Mouse (Mus musculus) neutrophil, adult 5-6 weeks (primary cell): ENCODE results near the gene Adal. TPM values are rescaled to one million over a fixed set of nuclear protein-coding genes. Genes with fewer than 3 reads are reported as not detected.
"Not testable (repeated sequence)": the region's sequence is repeated elsewhere in the genome, so short reads cannot be mapped to it uniquely, and the experiment has no call there.

Experiments
- ATAC-seq: fragments of 151-379, 151-347 bp; 2 replicates; pipeline ENCODE4 v1.8.0; 2017; ENCODE audit warnings: mild to moderate bottlenecking, moderate TSS enrichment; ENCODE audit not compliant: insufficient number of reproducible peaks, poor library complexity, low FRiP score, severe bottlenecking; ENCODE audit errors: extremely low read depth
- total RNA-seq: library from RNA; stranded (forward); fragments of 200-1000 nt; gene quantifications from 2 replicates; pipeline ENCODE4 v1.2.3, GENCODE M21; 2017

Gene Adal
- total RNA-seq, result 12.7 and 14.1 TPM in 2 replicates

- peak; percentile 78 for ATAC-seq
Observed at GRCm38 (mm10) chr2:121140018-121140882, at the start of gene Adal, which contains the start of gene Lcmt2. Gene Adal (plus strand): TSS chr2:121140428. Gene Lcmt2 (minus strand): TSS chr2:121140653.

GRCm38 (mm10) chr2:121102051-121102450, 38.2 kb upstream of the Adal start:
- ATAC-seq, result peak; percentile 69; the same call in 1 of the 2 replicates

GRCm38 (mm10) chr2:121105940-121106339, 34.3 kb upstream of the Adal start:
- no peak for ATAC-seq

- no peak for ATAC-seq
Observed at GRCm38 (mm10) chr2:121109695-121110094, 30.5 kb upstream of the Adal start, which contains the start of gene Tgm7. Gene Tgm7 (minus strand): TSS chr2:121109795.

- ATAC-seq, result no peak
Observed at GRCm38 (mm10) chr2:121115418-121115817, 24.8 kb upstream of the Adal start.

GRCm38 (mm10) chr2:121119260-121119659, 21.0 kb upstream of the Adal start:
- ATAC-seq, result no peak

- not testable (repeated sequence) for ATAC-seq
Observed at GRCm38 (mm10) chr2:121126302-121126701, 13.9 kb upstream of the Adal start.

GRCm38 (mm10) chr2:121127536-121127935, 12.7 kb upstream of the Adal start:
- ATAC-seq, result no peak

- no peak for ATAC-seq
Observed at GRCm38 (mm10) chr2:121128865-121129620, 11.2 kb upstream of the Adal start.

GRCm38 (mm10) chr2:121132822-121133221, 7.4 kb upstream of the Adal start:
- ATAC-seq, result no peak

GRCm38 (mm10) chr2:121137371-121137770, 2.9 kb upstream of the Adal start:
- ATAC-seq, result no peak

GRCm38 (mm10) chr2:121139266-121140017, 786 bp upstream of the Adal start:
- ATAC-seq, result no peak

- no peak for ATAC-seq
Observed at GRCm38 (mm10) chr2:121141216-121142035, 1.2 kb downstream of the Adal start.

- no peak for ATAC-seq
Observed at GRCm38 (mm10) chr2:121142415-121142814, 2.2 kb downstream of the Adal start.

- ATAC-seq, result no peak
Observed at GRCm38 (mm10) chr2:121149679-121150078, 9.5 kb downstream of the Adal start.

- ATAC-seq, result no peak
Observed at GRCm38 (mm10) chr2:121153100-121153499, 12.9 kb downstream of the Adal start.

- ATAC-seq, result no peak
Observed at GRCm38 (mm10) chr2:121169173-121169572, 28.9 kb downstream of the Adal start.

- no peak; the same call in 1 of the 2 replicates for ATAC-seq
Observed at GRCm38 (mm10) chr2:121169902-121170301, 29.7 kb downstream of the Adal start.
